Mouse (Mus musculus) effector memory CD4-positive, alpha-beta T cell, adult 5 months (primary cell): Measurements from ENCODE around the gene Sept14. TPM values are rescaled to one million over a fixed set of nuclear protein-coding genes. Genes with fewer than 3 reads are reported as not detected.

Source experiments
- polyA plus RNA-seq: library from polyadenylated mRNA; unstranded; fragments of 100-300 nt; shearing (Covaris generic); gene quantifications from one replicate; pipeline ENCODE4 v1.2.1, GENCODE M21; 2017

Gene Sept14
- polyA plus RNA-seq = not detected

DNA sequence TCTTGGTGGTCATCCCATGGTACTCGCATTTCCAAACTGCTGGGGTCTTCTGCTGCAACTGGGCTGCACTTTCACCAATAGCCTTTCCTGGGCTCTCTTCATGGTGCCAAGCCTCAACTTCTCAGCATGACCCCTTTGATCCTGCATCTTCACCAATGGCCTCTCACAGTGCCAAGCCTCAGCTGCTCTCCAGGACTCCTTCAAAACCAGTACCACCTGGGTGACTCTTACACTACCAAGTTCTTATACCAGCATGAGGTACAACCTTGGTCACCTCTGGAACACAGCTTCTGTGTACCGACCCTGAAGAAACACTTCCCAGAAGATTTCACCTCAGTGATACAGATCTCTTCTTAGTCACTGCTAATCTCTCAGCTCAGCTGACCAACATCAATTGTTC, at the start of gene Sept14:
Gene Sept14, minus strand, starts transcription at position 101 of the 400 bp plus-strand sequence.

DNA sequence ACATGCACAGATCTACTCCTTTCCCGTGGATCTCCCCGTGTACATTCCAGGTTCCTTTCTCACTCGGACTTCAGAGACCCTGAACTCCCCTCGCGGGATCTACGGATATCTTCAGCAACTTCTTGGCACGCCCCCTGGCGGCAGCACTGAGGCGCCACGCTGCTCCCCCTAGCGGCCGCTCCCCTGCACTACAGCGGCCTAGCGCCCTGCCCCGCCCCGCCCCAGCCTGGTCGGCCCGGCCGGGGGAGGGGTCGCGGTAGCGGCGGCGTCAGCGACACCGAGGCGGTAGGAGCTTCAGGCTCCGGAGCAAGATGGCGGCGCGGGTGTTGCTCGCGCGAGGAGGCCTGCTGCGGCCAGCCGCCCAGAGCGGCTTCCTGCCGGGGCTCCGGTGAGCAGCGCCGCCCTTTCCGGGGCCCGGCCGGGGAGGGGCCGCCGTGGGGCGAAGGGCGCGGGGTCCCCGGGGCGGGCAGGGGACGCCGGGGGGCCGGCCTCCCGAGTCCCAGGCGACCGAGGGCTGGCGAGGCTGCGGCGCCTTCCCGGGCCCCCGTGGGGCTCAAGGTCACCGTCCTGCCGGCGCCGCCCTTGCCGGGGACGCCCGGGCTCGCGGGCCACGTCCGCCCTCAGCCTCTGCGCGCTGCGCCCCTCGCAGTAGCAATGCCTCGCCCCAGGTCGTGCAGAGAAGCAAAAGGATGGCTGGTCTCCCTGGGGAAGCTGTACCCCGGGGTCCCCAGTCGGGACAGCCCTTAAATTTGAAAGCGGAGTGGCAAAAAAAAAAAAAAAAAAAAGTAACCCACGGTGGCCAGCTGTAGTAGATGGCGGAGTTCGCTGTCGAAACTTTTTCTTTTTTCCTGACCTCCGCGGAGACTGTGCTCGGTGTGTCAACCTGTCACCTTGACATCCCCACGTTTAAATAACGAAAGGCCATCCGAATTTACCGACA, 16.8 kb upstream of the Sept14 start, which contains the start of gene Nipsnap2:
Gene Nipsnap2, plus strand, starts transcription at position 230 of the 940 bp plus-strand sequence.

DNA sequence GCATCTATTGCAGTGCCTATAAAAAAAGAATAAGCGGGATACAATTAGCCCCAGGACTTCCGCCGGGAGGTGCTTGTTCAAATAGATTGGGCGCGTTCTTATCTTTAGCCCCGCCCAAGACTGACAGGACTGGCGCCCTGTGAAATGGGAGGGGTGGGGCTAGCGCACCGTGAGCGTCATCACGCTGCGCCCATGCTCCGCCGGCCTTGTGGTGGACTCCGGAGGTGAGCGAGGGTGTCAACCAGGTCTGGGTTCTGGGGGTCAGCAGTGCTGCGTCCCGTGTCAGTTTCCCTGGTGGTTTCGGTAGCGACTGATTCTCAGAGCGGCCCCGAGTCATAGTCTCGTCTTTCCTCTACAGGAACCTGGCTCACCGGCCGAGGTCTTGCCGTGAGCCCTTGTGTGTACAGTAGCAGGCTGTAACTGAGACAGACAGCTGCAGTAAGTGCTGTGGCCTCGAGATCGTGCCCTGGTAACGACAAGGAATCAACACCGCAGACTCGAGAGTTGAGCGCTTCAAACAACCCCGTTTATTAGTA, 7.1 kb upstream of the Sept14 start, which contains the start of gene Mrps17:
Gene Mrps17, plus strand, starts transcription at position 172 of the 536 bp plus-strand sequence.

DNA sequence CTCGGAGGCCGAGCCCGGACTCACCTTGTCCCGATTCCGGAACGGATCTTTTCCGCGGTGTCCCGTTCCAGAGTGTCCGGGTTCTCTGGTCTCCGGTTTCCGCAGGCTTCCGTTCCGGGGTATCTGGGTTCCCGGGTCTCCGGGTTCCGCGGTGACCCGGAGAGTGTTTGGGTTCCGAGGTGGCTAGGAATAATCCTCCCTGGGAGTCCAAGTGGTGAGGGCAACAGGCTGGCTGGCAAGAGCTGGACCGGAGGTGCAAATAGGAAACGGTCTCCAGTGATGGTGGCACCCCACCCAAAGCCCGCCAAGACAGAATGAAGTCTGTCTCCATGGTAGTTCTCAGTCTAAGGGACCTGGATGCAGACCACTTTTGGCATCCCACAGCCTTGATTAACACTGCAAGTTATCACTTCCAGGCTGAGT, 38.3 kb downstream of the Sept14 start, which contains the start of gene Zfp11:
Gene Zfp11, minus strand, starts transcription at position 64 of the 423 bp plus-strand sequence.

Other genes with a start within 250 kb of the Sept14 start
- 59.1 TPM for gene Sfswap, start 207.3 kb downstream of the Sept14 start, polyA plus RNA-seq
- 1.1 TPM for gene Mmp17, start 124.3 kb downstream of the Sept14 start, polyA plus RNA-seq
- 1.2 TPM for gene Zfp11, start 38.4 kb downstream of the Sept14 start, polyA plus RNA-seq
- 58.1 TPM for gene Mrps17, start 7.0 kb upstream of the Sept14 start, polyA plus RNA-seq
- gene Nipsnap2, start 16.6 kb upstream of the Sept14 start, polyA plus RNA-seq = 17.4 TPM
- 19.8 TPM for gene Psph, start 78.9 kb upstream of the Sept14 start, polyA plus RNA-seq
- 12.6 TPM for gene Sumf2, start 138.5 kb upstream of the Sept14 start, polyA plus RNA-seq
- 409 TPM for gene Chchd2, start 179.0 kb upstream of the Sept14 start, polyA plus RNA-seq
- 0.80 TPM for gene Zbed5, start 187.2 kb upstream of the Sept14 start, polyA plus RNA-seq
- gene Phkg1, start 190.0 kb upstream of the Sept14 start, polyA plus RNA-seq = 0.31 TPM
- gene Nupr1l, start 200.0 kb upstream of the Sept14 start, polyA plus RNA-seq = not detected
- 12.7 TPM for gene Vkorc1l1, start 233.5 kb upstream of the Sept14 start, polyA plus RNA-seq